Mouse (Mus musculus) midbrain, embryonic 15.5 days (tissue): ENCODE measurements around the gene Tceal6. TPM values are rescaled to one million over a fixed set of nuclear protein-coding genes. Genes with fewer than 3 reads are reported as not detected.
"Not testable (repeated sequence)": the region's sequence is repeated elsewhere in the genome, so short reads cannot be mapped to it uniquely, and the experiment has no call there.

Experiments
- ATAC-seq: fragments of 200-750 bp; cut with Nextera tagmentation; replicated peaks from 2 replicates; pipeline ENCODE4 v1.8.0; 2017; ENCODE audit warnings: moderate TSS enrichment
- H3K27ac ChIP-seq: fragments of 300-500 bp; sonication (generic); 2 replicates; pipeline ENCODE4 v1.5.1; 2015; ENCODE audit warnings: mild to moderate bottlenecking, inconsistent platforms
- H3K27me3 ChIP-seq: fragments of 300-500 bp; sonication (generic); replicated peaks from 2 replicates; pipeline ENCODE4 v1.6.1; 2015; ENCODE audit warnings: inconsistent platforms
- H3K36me3 ChIP-seq: fragments of 300-500 bp; sonication (generic); replicated peaks from 2 replicates; pipeline ENCODE4 v1.6.1; 2015; ENCODE audit warnings: inconsistent platforms
- H3K4me1 ChIP-seq: fragments of 300-500 bp; sonication (generic); 2 replicates; pipeline ENCODE4 v1.6.1; 2015; ENCODE audit warnings: inconsistent platforms
- H3K4me2 ChIP-seq: fragments of 300-500 bp; sonication (generic); 2 replicates; pipeline ENCODE4 v1.6.1; 2015; ENCODE audit warnings: inconsistent platforms, mild to moderate bottlenecking, moderate library complexity
- H3K4me3 ChIP-seq: fragments of 300-500 bp; sonication (generic); 2 replicates; pipeline ENCODE4 v1.5.1; 2015; ENCODE audit warnings: mild to moderate bottlenecking, inconsistent platforms
- H3K9ac ChIP-seq: fragments of 300-500 bp; sonication (generic); 2 replicates; pipeline ENCODE4 v1.6.1; 2015; ENCODE audit warnings: mild to moderate bottlenecking, inconsistent platforms
- H3K9me3 ChIP-seq: fragments of 300-500 bp; sonication (generic); 2 replicates; pipeline ENCODE4 v1.6.1; 2016; ENCODE audit warnings: inconsistent platforms
- WGBS: fragments of 180-500 bp; shearing (Covaris S2); methylation state at CpG from one replicate; pipeline ENCODE4 v1.1.7; 2015; ENCODE audit warnings: mixed read lengths; 5-methylcytosine and 5-hydroxymethylcytosine counted together
- polyA plus RNA-seq: library from polyadenylated mRNA; unstranded; fragments of >200 nt; fragmentation: Nextera tagmentation; extraction: Ambion mirVana; gene quantifications from 2 replicates; pipeline ENCODE4 v1.2.1, GENCODE M21; 2015

Tceal6 gene
- polyA plus RNA-seq = 42.7 and 45.1 TPM in 2 replicates

- H3K9ac ChIP-seq = peak within 1 kb of the TSS; percentile 50
- no peaks in the 10 kb centered on the region for H3K27me3 ChIP-seq
- H3K9me3 ChIP-seq = no peaks in the 10 kb centered on the region
- peak within 1 kb of the TSS; percentile 70 for H3K27ac ChIP-seq
- H3K36me3 ChIP-seq = no peaks in the 10 kb centered on the region
- H3K4me1 ChIP-seq = no peaks in the 10 kb centered on the region
- peak; percentile 97 for ATAC-seq
- H3K4me3 ChIP-seq = peak within 1 kb of the TSS; percentile 49
- WGBS = 25% methylated on average over 12 of the region's 13 CpGs
- peak within 1 kb of the TSS; percentile 49 for H3K4me2 ChIP-seq
Observed at GRCm38 (mm10) chrX:135210436-135211221, at the start of gene Tceal6. Gene Tceal6, minus strand, starts transcription at chrX:135210687.

- not testable (repeated sequence) for H3K9me3 ChIP-seq, H3K27me3 ChIP-seq, H3K4me1 ChIP-seq, H3K36me3 ChIP-seq
- WGBS = 30% methylated on average over 21 of the region's 21 CpGs
- Histone ChIP-seq H3K27ac (peak overlapping the region; percentile 70; the same call in 1 of the 2 replicates), H3K9ac (peak overlapping the region; percentile 50), H3K4me2 (peak overlapping the region; percentile 49), H3K4me3 (peak overlapping the region; percentile 49)
- ATAC-seq = peak; percentile 73
Observed at GRCm38 (mm10) chrX:135209773-135210435, 583 bp downstream of the Tceal6 start.

- H3K27me3 ChIP-seq, H3K4me2 ChIP-seq, H3K4me1 ChIP-seq, H3K9me3 ChIP-seq, H3K9ac ChIP-seq, H3K4me3 ChIP-seq, H3K36me3 ChIP-seq, ATAC-seq, H3K27ac ChIP-seq: not testable (repeated sequence)
- no CpG with 5 or more reads among the region's 6 CpGs for WGBS
Observed at GRCm38 (mm10) chrX:135189924-135190323, 20.6 kb downstream of the Tceal6 start.

GRCm38 (mm10) chrX:135188661-135189060 is 21.8 kb downstream of the Tceal6 start:
- not testable (repeated sequence) for H3K4me1 ChIP-seq, H3K36me3 ChIP-seq, H3K27me3 ChIP-seq, ATAC-seq, H3K9me3 ChIP-seq, H3K27ac ChIP-seq, H3K9ac ChIP-seq, H3K4me2 ChIP-seq, H3K4me3 ChIP-seq
- no CpG with 5 or more reads among the region's 3 CpGs for WGBS

- not testable (repeated sequence) for H3K27ac ChIP-seq, ATAC-seq, H3K4me1 ChIP-seq, H3K9me3 ChIP-seq, H3K27me3 ChIP-seq, H3K9ac ChIP-seq, H3K4me3 ChIP-seq, H3K36me3 ChIP-seq, H3K4me2 ChIP-seq
- 98% methylated on average over 7 of the region's 14 CpGs for WGBS
Observed at GRCm38 (mm10) chrX:135177532-135177931, 33.0 kb downstream of the Tceal6 start, which contains the start of gene Gm15023. Gene Gm15023, minus strand, starts transcription at chrX:135177632.

Other genes starting within 250 kb of the Tceal6 start
- 0.25 and 0.29 TPM in 2 replicates for gene Nxf2, start 245.9 kb downstream of the Tceal6 start, polyA plus RNA-seq
- 8.8 and 9.2 TPM in 2 replicates for gene Zmat1, start 201.5 kb downstream of the Tceal6 start, polyA plus RNA-seq
- gene Gm15023, start 33.1 kb downstream of the Tceal6 start, polyA plus RNA-seq = not detected in 2 replicates
- gene Pramel3, start 91.6 kb upstream of the Tceal6 start, polyA plus RNA-seq = not detected in 2 replicates
- gene Gm5128, start 162.6 kb upstream of the Tceal6 start, polyA plus RNA-seq = not detected in 2 replicates
- gene Gm7903, start 223.1 kb upstream of the Tceal6 start, polyA plus RNA-seq = 0.05 TPM in 1 of 2 replicates, not detected in the other